8 mouse cellular contexts compared by ENCODE assay signal in the genomic region with DNA sequence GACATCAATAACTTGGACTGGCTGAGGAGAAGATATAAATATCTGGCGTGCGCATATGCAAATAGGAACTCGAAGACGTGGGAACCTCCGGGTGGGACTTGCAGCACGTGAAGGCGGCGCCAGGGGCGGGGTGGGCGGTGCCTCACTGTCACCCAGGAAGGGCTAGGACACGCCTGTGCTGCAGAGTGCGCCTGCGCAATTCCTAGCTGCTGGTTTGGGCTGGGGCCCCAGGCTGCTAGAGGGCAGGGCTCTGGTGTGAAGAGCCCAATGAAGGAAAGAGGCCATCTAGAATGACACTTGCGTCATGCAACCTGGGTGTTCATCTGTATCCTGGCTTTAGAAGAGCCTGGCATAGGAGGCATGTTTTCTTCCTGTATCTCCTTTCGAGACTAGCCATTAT.
A peak's percentile ranks its signal among the peaks of the same experiment; 100 is the strongest.
DNase-seq lines count a peak whose midpoint lies in the region; ATAC-seq and TF ChIP-seq lines count a peak whose summit lies in the region.

No protein-coding gene starts in this region.

- no peaks in the 10 kb centered on the region for H3K27me3 ChIP-seq in embryonic facial prominence, embryonic 14.5 days (replicated peaks; ENCODE audit: control insufficient read depth, insufficient read depth, low read length)
- H3K27me3 ChIP-seq in heart, adult 2 months (ENCODE audit: control insufficient read depth, insufficient read depth, low read length) = no peaks in the 10 kb centered on the region
- no peaks in the 10 kb centered on the region for H3K27me3 ChIP-seq in kidney, adult 2 months (replicated peaks; ENCODE audit: control insufficient read depth, insufficient read depth, low read length)
- H3K27me3 ChIP-seq in midbrain, embryonic 12.5 days = no peaks in the 10 kb centered on the region
- no peaks in the 10 kb centered on the region for H3K27me3 ChIP-seq in small intestine, adult 2 months (ENCODE audit: control insufficient read depth, insufficient read depth, low read length)

- intact Hi-C loops in heart, adult 2 months (cut with DNase I) = no loop called here
- intact Hi-C loops in left cerebral cortex, postnatal 4 days (cut with DNase I) = no loop called here

- peak overlapping the region; percentile 40 for H3K4me2 ChIP-seq in embryonic facial prominence, embryonic 14.5 days (ENCODE audit: low read depth, low read length)
- peak overlapping the region; percentile 47 for H3K4me2 ChIP-seq in midbrain, embryonic 12.5 days (replicated peaks)

- DNase-seq in adrenal gland, postnatal 4 days (ENCODE audit: low spot score in 2 of 2) = peak; percentile 79 to 84
- peak; percentile 96 for DNase-seq in embryonic facial prominence, embryonic 14.5 days (ENCODE audit: low spot score)
- peak; percentile 85 to 89 for DNase-seq in heart, adult 2 months
- DNase-seq in kidney, adult 2 months = peak; percentile 90
- peak; percentile 92 for DNase-seq in left cerebral cortex, postnatal 4 days
- no peak for DNase-seq in adipocyte (ENCODE audit: low spot score)

- ATAC-seq in embryonic facial prominence, embryonic 14.5 days (ENCODE audit: low read depth) = peak; percentile 97
- ATAC-seq in midbrain, embryonic 12.5 days (ENCODE audit: low FRiP score, low read depth) = peak; percentile 95

- H3K79me2 ChIP-seq in heart, adult 2 months (replicated peaks; ENCODE audit: control insufficient read depth, insufficient read depth, low read length) = no peaks in the 10 kb centered on the region

- no peak overlapping the region for H3K27ac ChIP-seq in embryonic facial prominence, embryonic 14.5 days (replicated peaks; ENCODE audit: low read depth, low read length)
- no peak overlapping the region for H3K27ac ChIP-seq in heart, adult 2 months
- no peak overlapping the region for H3K27ac ChIP-seq in kidney, adult 2 months (ENCODE audit: insufficient read depth, low read depth, low read length)
- no peak overlapping the region for H3K27ac ChIP-seq in midbrain, embryonic 12.5 days (replicated peaks)
- no peak overlapping the region for H3K27ac ChIP-seq in small intestine, adult 2 months (ENCODE audit: insufficient read depth, low read depth, low read length)

- no peak for TF ChIP-seq CTCF in heart, adult 2 months (IDR thresholded peaks at IDR 0.05)
- TF ChIP-seq CTCF in kidney, adult 2 months (conservative IDR thresholded peaks at IDR 0.05; ENCODE audit: insufficient read depth, insufficient read length, low read depth, low read length) = no peak
- TF ChIP-seq CTCF in small intestine, adult 2 months (IDR thresholded peaks at IDR 0.05; ENCODE audit: extremely low read depth, insufficient read length, insufficient replicate concordance, low read depth, low read length) = no peak

- no peak for TF ChIP-seq EP300 in heart, adult 2 months (IDR thresholded peaks at IDR 0.05; ENCODE audit: insufficient read depth, low read depth, low read length)

- H3K4me1 ChIP-seq in embryonic facial prominence, embryonic 14.5 days (ENCODE audit: control insufficient read depth, insufficient read depth, low read length) = peaks cover 4% of the 10 kb centered on the region
- no peaks in the 10 kb centered on the region; the same call in 1 of the 2 replicates for H3K4me1 ChIP-seq in heart, adult 2 months (ENCODE audit: control insufficient read depth, insufficient read depth, low read length)
- H3K4me1 ChIP-seq in kidney, adult 2 months (ENCODE audit: control insufficient read depth, insufficient read depth, low read length) = no peaks in the 10 kb centered on the region
- peaks cover 14% of the 10 kb centered on the region for H3K4me1 ChIP-seq in midbrain, embryonic 12.5 days
- peaks cover 2% of the 10 kb centered on the region; the same call in 1 of the 2 replicates for H3K4me1 ChIP-seq in small intestine, adult 2 months (ENCODE audit: control insufficient read depth, insufficient read depth, insufficient read length, low read length)

- H3K36me3 ChIP-seq in embryonic facial prominence, embryonic 14.5 days (ENCODE audit: control insufficient read depth, insufficient read depth, low read length) = no peaks in the 10 kb centered on the region
- no peaks in the 10 kb centered on the region for H3K36me3 ChIP-seq in heart, adult 2 months (ENCODE audit: control insufficient read depth, insufficient read depth, low read length)
- no peaks in the 10 kb centered on the region for H3K36me3 ChIP-seq in kidney, adult 2 months (ENCODE audit: control insufficient read depth, insufficient read depth, low read length)
- H3K36me3 ChIP-seq in midbrain, embryonic 12.5 days = no peaks in the 10 kb centered on the region
- no peaks in the 10 kb centered on the region for H3K36me3 ChIP-seq in small intestine, adult 2 months (ENCODE audit: control insufficient read depth, insufficient read depth, low read length)

- 0 out of 2 replicates have a peak, but pooled peaks have one; percentile 32 for TF ChIP-seq POLR2A in heart, adult 2 months (IDR thresholded peaks at IDR 0.05; ENCODE audit: insufficient read depth, low read depth, low read length)
- no peak for TF ChIP-seq POLR2A in kidney, adult 2 months (IDR thresholded peaks at IDR 0.05; ENCODE audit: low read depth, low read length)
- no peak for TF ChIP-seq POLR2A in small intestine, adult 2 months (IDR thresholded peaks at IDR 0.05; ENCODE audit: low read depth, low read length)

- no peak overlapping the region for H3K9ac ChIP-seq in embryonic facial prominence, embryonic 14.5 days (ENCODE audit: low read depth, low read length)
- H3K9ac ChIP-seq in heart, adult 2 months (ENCODE audit: low read depth, low read length) = no peak overlapping the region
- no peak overlapping the region for H3K9ac ChIP-seq in midbrain, embryonic 12.5 days (replicated peaks)

- 15% methylated on average over 15 of the region's 15 CpGs for WGBS in embryonic facial prominence, embryonic 14.5 days
- 19% methylated on average over 15 of the region's 15 CpGs for WGBS in heart, adult 2 months
- WGBS in kidney, adult 2 months = 9% methylated on average over 15 of the region's 15 CpGs
- WGBS in midbrain, embryonic 12.5 days = 14% methylated on average over 15 of the region's 15 CpGs
- 11% methylated on average over 15 of the region's 15 CpGs for WGBS in small intestine, adult 2 months

- H3K9me3 ChIP-seq in embryonic facial prominence, embryonic 14.5 days (ENCODE audit: control insufficient read depth, low read length) = no peaks in the 10 kb centered on the region
- H3K9me3 ChIP-seq in midbrain, embryonic 12.5 days = no peaks in the 10 kb centered on the region

- 0 out of 2 replicates have a peak overlapping the region, but pooled peaks have one; percentile 17 for H3K4me3 ChIP-seq in embryonic facial prominence, embryonic 14.5 days (ENCODE audit: low read depth, low read length)
- no peak overlapping the region for H3K4me3 ChIP-seq in heart, adult 2 months
- H3K4me3 ChIP-seq in kidney, adult 2 months (ENCODE audit: insufficient read depth, low read depth, low read length) = peak overlapping the region; percentile 18
- peak overlapping the region; percentile 24 for H3K4me3 ChIP-seq in midbrain, embryonic 12.5 days
- peak overlapping the region; percentile 31 for H3K4me3 ChIP-seq in small intestine, adult 2 months (ENCODE audit: low read depth, low read length)
